Mouse (Mus musculus) liver, adult (tissue): ENCODE measurements around the gene Ccl25.

Experiments used
- GATA4 ChIP-seq: IDR thresholded peaks from 2 replicates; pipeline ENCODE4 v1.6.1; 2014; ENCODE audit warnings: mild to moderate bottlenecking, low read length; ENCODE audit not compliant: insufficient replicate concordance

Gene Ccl25

GRCm38 (mm10) chr8:4324983-4325750, at the start of gene Ccl25, which contains the start of gene Elavl1:
TSS of gene Ccl25 (plus strand) at chr8:4325210.
TSS of gene Elavl1 (minus strand) at chr8:4325413.
- TF ChIP-seq GATA4 = no peak; the same call in 1 of the 2 replicates

DNA sequence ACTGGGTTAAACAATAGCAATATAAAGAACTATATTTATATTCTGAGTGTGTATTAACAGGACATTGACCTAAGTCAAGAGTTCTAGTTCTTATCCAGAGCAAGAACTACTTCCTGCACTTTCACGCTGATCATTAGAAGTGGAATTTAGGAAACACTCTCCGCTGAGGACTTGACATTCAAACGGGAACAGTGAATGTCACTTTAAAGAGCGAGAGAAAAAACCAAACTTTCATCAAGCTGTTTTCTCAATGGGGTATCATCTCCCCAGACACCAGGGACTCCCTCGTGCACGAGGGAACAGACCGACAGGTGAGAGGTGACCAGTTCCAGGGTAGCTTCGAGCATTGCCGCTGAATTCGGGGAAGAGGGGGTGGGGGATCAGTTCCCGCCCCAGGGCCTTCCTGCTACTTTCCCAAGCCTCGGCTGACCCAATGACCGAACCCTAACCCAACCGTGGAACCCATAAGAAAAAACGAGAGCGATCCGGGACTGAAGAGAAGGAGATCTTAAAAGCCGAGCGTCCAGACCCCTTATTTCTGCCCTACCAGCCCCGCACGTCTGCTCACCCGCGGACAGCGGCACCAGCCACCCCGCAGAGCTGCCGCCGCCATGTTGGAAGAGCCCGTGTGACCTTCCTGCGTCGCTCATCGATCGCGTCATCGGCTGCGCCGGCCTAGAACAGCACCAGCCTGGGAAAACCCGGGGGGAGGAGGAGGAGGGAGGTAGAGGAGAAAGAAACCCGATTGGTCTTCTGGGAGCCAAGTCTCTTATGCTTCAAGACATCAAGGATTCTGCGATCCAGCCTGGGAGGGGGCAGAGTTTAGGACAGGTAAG, 49.5 kb upstream of the Ccl25 start, which contains the start of gene Timm44:
TSS of gene Timm44 (minus strand) at position 639 of the 836 bp plus-strand sequence.
- TF ChIP-seq GATA4 = peak; percentile 31; the same call in 1 of the 2 replicates

GRCm38 (mm10) chr8:4276111-4276465, 48.9 kb upstream of the Ccl25 start:
- no peak for TF ChIP-seq GATA4

DNA sequence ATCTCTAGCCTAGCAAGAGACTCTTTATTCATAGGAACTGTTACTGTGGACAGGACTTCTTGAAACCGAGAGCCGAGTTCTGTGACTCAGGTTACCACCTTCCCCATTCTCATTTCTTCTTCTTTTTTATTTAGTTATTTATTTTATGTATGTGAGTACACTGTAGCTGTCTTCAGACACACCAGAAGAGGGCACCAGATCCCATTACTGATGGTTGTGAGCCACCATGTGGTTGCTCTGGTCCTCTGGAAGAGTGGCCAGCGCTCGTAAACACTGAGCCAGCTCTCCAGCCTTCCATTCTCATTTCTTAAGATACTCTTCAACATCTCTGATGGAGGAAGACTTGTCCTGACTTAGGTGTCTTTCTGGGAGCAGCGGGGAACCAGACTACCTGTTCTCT, 32.3 kb upstream of the Ccl25 start:
- no peak for TF ChIP-seq GATA4

GRCm38 (mm10) chr8:4297822-4298221, 27.2 kb upstream of the Ccl25 start:
- TF ChIP-seq GATA4 = no peak

DNA sequence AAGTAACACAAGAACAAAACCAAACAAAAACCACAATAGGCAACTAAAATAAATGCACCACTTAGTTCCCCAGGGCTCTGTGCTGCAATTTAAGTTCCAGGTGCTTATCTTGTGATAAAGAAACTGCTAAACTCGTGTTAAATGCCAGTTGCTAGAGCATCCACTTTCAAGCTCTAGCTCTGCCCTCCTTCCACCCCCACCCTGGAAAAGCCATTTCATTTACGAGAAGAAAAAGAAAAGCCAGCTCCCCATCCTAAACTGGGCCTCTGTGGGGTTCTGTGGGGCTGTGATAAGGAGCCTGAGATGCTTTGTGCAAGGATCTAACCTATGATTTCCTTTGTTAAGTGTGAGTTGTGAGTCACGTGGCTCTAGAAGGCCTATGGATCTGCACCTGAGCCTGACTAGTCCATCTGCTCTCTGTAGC, 20.9 kb upstream of the Ccl25 start:
- TF ChIP-seq GATA4 = no peak

DNA sequence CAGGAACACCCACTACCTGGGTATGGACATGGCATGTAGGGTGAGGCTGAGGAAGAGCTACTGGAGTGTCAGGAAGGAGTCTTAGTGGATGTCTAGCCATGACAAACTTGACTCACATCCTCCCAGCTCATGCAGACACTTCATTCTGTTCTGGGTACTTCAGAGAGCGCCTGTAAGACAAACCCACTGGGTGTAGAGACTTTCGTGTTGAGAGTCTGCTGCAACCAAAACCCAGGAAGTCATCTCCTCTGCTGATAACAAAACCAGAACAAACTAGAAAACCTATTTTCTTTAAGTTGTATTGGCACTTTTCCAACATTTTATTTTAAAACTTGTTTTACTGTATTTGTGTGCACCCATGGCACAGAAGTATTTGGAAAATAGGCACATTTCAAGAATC, 19.2 kb upstream of the Ccl25 start:
- TF ChIP-seq GATA4 = no peak

GRCm38 (mm10) chr8:4312104-4312503, 12.9 kb upstream of the Ccl25 start:
- TF ChIP-seq GATA4 = no peak

DNA sequence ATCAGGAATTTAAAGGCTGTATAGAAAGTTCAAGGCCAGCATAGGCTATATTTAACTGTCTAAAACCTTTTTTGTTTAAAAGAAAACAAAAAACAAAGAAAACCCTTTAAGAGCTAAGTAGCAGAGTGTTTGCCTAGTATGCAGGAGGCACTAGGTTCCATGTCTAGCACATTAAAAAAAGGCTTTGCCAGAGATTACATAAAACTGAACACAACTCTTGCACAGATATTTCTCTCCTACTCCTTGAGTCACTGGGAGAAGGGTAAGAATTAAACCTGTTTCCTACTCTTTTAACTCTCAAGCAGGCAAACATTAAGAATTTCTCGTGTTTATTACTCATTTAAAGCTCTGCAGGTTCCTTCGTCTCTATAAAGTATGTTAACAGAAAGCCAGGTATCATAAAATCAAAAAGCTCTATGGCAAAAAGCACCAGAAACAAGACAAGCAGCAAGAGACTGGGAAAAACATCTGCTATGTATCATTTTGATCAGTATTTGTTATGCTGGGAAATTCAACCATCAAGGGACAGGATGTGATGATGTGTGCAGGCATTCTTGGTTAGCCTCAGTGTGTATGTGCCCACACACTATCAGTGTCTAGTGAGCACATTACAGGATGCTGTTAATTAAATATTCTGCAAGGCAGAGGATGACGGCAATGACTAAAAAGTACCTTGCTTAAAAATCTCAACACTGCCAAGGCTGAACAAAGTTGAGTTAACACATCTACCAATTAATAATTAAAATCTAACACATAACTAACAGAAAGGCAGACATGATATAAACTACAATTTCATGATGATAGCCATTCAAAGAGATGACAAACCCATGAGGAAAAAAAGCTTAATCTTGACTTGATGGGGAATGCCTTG, 11.5 kb upstream of the Ccl25 start:
- no peak for TF ChIP-seq GATA4

DNA sequence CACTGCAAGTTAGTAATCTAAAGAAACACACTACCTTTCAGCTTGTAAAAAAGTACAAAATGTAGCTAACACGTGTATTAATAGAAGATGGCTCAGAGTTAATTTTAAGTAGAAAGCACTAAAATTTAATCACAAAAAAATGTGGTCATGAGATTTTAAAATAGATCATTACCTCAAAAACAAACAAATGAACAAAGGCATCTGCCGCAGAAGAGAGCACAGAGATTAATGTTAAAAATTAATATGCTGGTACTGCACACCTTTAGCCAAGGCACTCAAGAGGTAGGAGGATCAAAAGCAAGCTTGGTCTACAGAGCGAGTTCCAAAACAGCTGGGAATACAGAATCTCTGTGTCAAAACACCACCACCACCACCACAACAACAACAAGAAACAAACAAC, 10.2 kb upstream of the Ccl25 start:
- no peak for TF ChIP-seq GATA4

- no peak for TF ChIP-seq GATA4
These were observed 6.9 kb upstream of the Ccl25 start for GRCm38 (mm10) chr8:4318124-4318523.

DNA sequence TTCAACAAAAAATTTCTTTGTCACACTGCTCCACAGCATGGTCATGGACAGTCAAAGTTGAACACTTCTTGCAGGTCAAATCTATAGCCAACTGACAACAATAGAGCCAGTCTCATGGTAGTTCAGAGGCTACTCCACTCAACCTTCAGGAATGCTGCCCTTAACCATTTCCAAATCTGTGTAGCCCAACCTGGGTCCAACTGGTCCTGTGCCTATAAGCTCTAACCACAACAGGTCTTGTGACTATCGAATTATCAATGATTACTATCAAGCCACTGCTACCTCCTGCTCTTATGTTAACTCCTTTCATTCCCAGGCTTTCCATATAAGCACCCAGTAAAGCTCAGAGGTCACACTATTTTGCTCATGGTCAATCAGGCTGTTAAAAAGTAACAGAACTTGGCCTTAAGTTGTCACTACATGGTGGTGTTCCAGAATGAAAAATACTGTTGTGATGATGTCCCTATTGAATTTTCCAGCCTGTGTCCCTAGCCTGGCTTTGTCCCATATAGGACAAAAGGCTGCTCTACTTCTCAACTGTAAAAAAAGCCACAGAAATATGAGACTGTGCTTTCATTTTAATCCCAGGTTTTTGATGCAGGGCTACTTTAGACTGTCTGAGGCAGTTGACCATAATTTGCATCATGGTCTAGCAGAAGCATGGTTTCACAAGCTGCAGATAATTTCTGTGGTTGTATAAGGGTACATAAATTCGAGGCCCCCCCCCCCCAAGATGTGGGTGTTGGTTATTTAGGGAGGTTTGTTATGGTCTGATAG, 6.0 kb upstream of the Ccl25 start:
- TF ChIP-seq GATA4 = peak; percentile 40; the same call in 1 of the 2 replicates

DNA sequence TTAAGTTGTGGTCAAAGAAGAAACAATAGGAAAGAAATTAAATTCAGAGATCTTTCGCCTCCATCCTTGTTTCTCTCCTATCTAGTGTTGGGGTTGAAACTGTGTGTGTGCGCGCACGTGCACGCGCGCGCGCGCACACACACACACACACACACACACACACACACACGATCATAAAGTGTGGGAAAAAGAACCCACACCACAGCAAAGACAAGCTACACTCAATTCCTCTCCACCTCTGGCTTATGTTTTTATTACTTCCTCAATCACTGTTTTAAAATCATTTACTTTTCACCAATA, 5.5 kb upstream of the Ccl25 start:
- no peak for TF ChIP-seq GATA4

DNA sequence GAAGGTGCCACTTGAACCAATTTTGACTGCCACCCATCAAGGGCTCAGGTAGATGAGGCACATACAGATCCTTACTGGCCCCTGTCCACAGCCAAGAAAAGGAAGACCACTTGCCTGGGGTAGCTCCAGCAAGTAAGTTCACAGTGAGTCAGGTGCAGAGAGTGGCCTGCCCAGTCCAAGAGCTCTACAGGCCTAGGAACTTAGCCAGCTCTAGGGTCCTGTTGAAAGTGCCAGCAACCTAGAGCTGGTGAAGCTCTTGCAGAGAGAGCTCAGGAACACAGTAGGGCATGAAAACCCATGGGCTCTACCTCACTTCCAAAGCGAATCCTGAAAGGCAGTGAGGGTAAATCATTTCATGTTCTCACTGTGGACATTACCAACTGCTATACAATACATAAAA, 4.6 kb upstream of the Ccl25 start:
- no peak for TF ChIP-seq GATA4

DNA sequence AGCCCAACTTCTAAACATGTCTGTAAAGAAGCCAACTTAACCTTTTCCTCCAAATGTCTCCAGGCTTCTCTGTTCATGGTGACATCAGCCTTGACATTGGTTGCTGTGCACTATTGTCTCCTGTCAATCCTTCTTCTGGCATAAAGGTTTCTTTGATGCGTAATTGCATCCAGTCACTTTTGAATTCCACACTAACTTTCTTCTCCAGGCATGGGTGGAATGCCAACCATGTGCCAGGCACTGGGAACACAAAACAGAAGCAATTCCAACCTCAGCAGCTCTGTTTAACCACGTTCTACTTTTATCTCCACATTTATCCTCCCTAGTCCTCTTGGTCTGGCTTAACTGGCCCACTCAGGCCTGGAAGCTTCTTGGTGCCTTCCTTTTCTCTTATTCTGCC, 4.0 kb upstream of the Ccl25 start:
- TF ChIP-seq GATA4 = no peak

- TF ChIP-seq GATA4 = no peak
These were observed 2.5 kb upstream of the Ccl25 start for GRCm38 (mm10) chr8:4322470-4322869.
